Mouse (Mus musculus) thymus, adult 2 months (tissue): ENCODE data around the gene Zbtb48. TPM values are rescaled to one million over a fixed set of nuclear protein-coding genes. Genes with fewer than 3 reads are reported as not detected.

Experiments
- DNase-seq: peaks from one replicate; pipeline ENCODE4 v3.0.0; 2021
- H3K27ac ChIP-seq: fragments of 200-500 bp; 2 replicates; pipeline ENCODE4 v1.5.1; 2012; ENCODE audit warnings: low read length, control low read depth; ENCODE audit not compliant: control insufficient read depth, insufficient read depth
- H3K27me3 ChIP-seq: fragments of 200-500 bp; 2 replicates; pipeline ENCODE4 v1.6.1; 2012; ENCODE audit warnings: mild to moderate bottlenecking, low read length, moderate library complexity, mixed read lengths; ENCODE audit not compliant: control insufficient read depth, insufficient read depth
- H3K36me3 ChIP-seq: fragments of 200-500 bp; 2 replicates; pipeline ENCODE4 v1.6.1; 2012; ENCODE audit warnings: mild to moderate bottlenecking, low read length, moderate library complexity; ENCODE audit not compliant: control insufficient read depth, insufficient read depth
- H3K4me1 ChIP-seq: fragments of 200-500 bp; replicated peaks from 2 replicates; pipeline ENCODE4 v1.6.1; 2012; ENCODE audit warnings: low read length; ENCODE audit not compliant: control insufficient read depth, insufficient read depth
- H3K4me3 ChIP-seq: fragments of 200-500 bp; 2 replicates; pipeline ENCODE4 v1.5.1; 2012; ENCODE audit warnings: mild to moderate bottlenecking, low read length, control low read depth, moderate library complexity; ENCODE audit not compliant: control insufficient read depth, insufficient read depth
- CTCF ChIP-seq: fragments of 200-500 bp; IDR thresholded peaks from 2 replicates; pipeline ENCODE4 v1.5.1; 2012; ENCODE audit warnings: mild to moderate bottlenecking, control low read depth, low read length, moderate library complexity, borderline replicate concordance; ENCODE audit not compliant: control insufficient read depth, poor library complexity, insufficient read depth; ENCODE audit errors: extremely low read depth
- POLR2A ChIP-seq: fragments of 200-500 bp; IDR thresholded peaks from 2 replicates; pipeline ENCODE4 v1.6.1; 2012; ENCODE audit warnings: mild to moderate bottlenecking, low read length, control low read depth, moderate library complexity; ENCODE audit not compliant: control insufficient read depth, poor library complexity, insufficient read depth; ENCODE audit errors: extremely low read depth
- WGBS: fragments of 180-500 bp; shearing (Covaris S2); methylation state at CpG from one replicate; pipeline ENCODE4 v1.1.7; 2018; 5-methylcytosine and 5-hydroxymethylcytosine counted together
- polyA plus RNA-seq: library from polyadenylated mRNA; depleted of rRNA; stranded (reverse); fragments of >200 nt; gene quantifications from 2 replicates; pipeline ENCODE4 v1.2.3, GENCODE M21; 2012

Zbtb48 gene
- polyA plus RNA-seq, 1 experiment: 31.2 TPM

- Histone ChIP-seq H3K4me1 (peaks cover 27% of the 10 kb centered on the region), H3K4me3 (peak overlapping the region; percentile 93), H3K27ac (no peak overlapping the region), H3K36me3 (peaks cover 8% of the 10 kb centered on the region; the same call in 1 of the 2 replicates), H3K27me3 (no peaks in the 10 kb centered on the region)
- DNase-seq: no peak
- WGBS: 20% methylated on average over 13 of the region's 13 CpGs
- TF ChIP-seq POLR2A (no peak), CTCF (no peak)
These were observed 16.8 kb downstream of the Zbtb48 start for GRCm38 (mm10) chr4:152010707-152011134.

- no peak for TF ChIP-seq CTCF
- TF ChIP-seq POLR2A: no peak
- DNase-seq: no peak
- Histone ChIP-seq H3K4me3 (peak overlapping the region; percentile 93), H3K4me1 (peaks cover 27% of the 10 kb centered on the region), H3K27me3 (no peaks in the 10 kb centered on the region), H3K36me3 (peaks cover 8% of the 10 kb centered on the region; the same call in 1 of the 2 replicates), H3K27ac (no peak overlapping the region)
- 6% methylated on average over 10 of the region's 10 CpGs for WGBS
These were observed 17.3 kb downstream of the Zbtb48 start for GRCm38 (mm10) chr4:152010091-152010706.

- WGBS: under 1% methylated on average over 115 of the region's 115 CpGs
- no peak for DNase-seq
- Histone ChIP-seq H3K27ac (peak overlapping the region; percentile 20; the same call in 1 of the 2 replicates), H3K4me3 (peak overlapping the region; percentile 93), H3K27me3 (no peaks in the 10 kb centered on the region), H3K36me3 (peaks cover 3% of the 10 kb centered on the region; the same call in 1 of the 2 replicates), H3K4me1 (peaks cover 27% of the 10 kb centered on the region)
- TF ChIP-seq POLR2A: no peak
- no peak; the same call in 1 of the 2 replicates for TF ChIP-seq CTCF
These were observed 18.1 kb downstream of the Zbtb48 start for GRCm38 (mm10) chr4:152009076-152010051.

- WGBS: under 1% methylated on average over 45 of the region's 45 CpGs
- Histone ChIP-seq H3K4me3 (peak within 1 kb of the TSS; percentile 93), H3K27me3 (no peaks in the 10 kb centered on the region), H3K36me3 (no peaks in the 10 kb centered on the region), H3K27ac (peak within 1 kb of the TSS; percentile 20; the same call in 1 of the 2 replicates), H3K4me1 (peaks cover 27% of the 10 kb centered on the region)
- TF ChIP-seq POLR2A (peak; percentile 88), CTCF (peak; percentile 44; the same call in 1 of the 2 replicates)
- peak; percentile 90 for DNase-seq
These were observed 18.8 kb downstream of the Zbtb48 start, which contains the start of gene Klhl21 for GRCm38 (mm10) chr4:152008622-152009075. Gene Klhl21 (plus strand): TSS chr4:152008803.

- DNase-seq: no peak
- Histone ChIP-seq H3K36me3 (no peaks in the 10 kb centered on the region), H3K4me1 (peaks cover 27% of the 10 kb centered on the region), H3K4me3 (peak overlapping the region; percentile 93), H3K27ac (no peak overlapping the region), H3K27me3 (no peaks in the 10 kb centered on the region)
- no peak for TF ChIP-seq CTCF
- TF ChIP-seq POLR2A: no peak
- 3% methylated on average over 14 of the region's 14 CpGs for WGBS
These were observed 19.3 kb downstream of the Zbtb48 start for GRCm38 (mm10) chr4:152008148-152008500.

- Histone ChIP-seq H3K27me3 (no peaks in the 10 kb centered on the region), H3K36me3 (no peaks in the 10 kb centered on the region), H3K4me1 (peaks cover 27% of the 10 kb centered on the region), H3K4me3 (no peak overlapping the region), H3K27ac (no peak overlapping the region)
- TF ChIP-seq POLR2A (no peak), CTCF (no peak)
- 57% methylated on average over 8 of the region's 8 CpGs for WGBS
- no peak for DNase-seq
These were observed 19.9 kb downstream of the Zbtb48 start for GRCm38 (mm10) chr4:152007481-152008147.
